Mouse (Mus musculus) limb, embryonic 11.5 days (tissue): ENCODE data around the gene Bco1. TPM values are rescaled to one million over a fixed set of nuclear protein-coding genes. Genes with fewer than 3 reads are reported as not detected.

Experiments
- ATAC-seq: fragments of 200-750 bp; cut with Nextera tagmentation; 2 replicates; pipeline ENCODE4 v1.8.0; 2017; ENCODE audit warnings: low read depth; ENCODE audit not compliant: insufficient number of reproducible peaks, low FRiP score, low TSS enrichment
- DNase-seq: peaks from one replicate; pipeline ENCODE4 v3.0.0-alpha.2; 2015; ENCODE audit warnings: low spot score
- H3K27ac ChIP-seq: fragments of 300-500 bp; sonication (generic); replicated peaks from 2 replicates; pipeline ENCODE4 v1.5.1; 2014; ENCODE audit warnings: low read depth, mild to moderate bottlenecking, low read length
- H3K27me3 ChIP-seq: fragments of 300-500 bp; sonication (generic); 2 replicates; pipeline ENCODE4 v1.6.1; 2014; ENCODE audit warnings: mild to moderate bottlenecking, low read length, mixed read lengths; ENCODE audit not compliant: control insufficient read depth, insufficient read depth
- H3K36me3 ChIP-seq: fragments of 300-500 bp; sonication (generic); 2 replicates; pipeline ENCODE4 v1.6.1; 2014; ENCODE audit warnings: mild to moderate bottlenecking, low read length, moderate library complexity, mixed read lengths; ENCODE audit not compliant: control insufficient read depth, insufficient read depth
- H3K4me1 ChIP-seq: fragments of 300-500 bp; sonication (generic); 2 replicates; pipeline ENCODE4 v1.6.1; 2014; ENCODE audit warnings: low read length, mixed read lengths; ENCODE audit not compliant: control insufficient read depth, insufficient read depth
- H3K4me2 ChIP-seq: fragments of 300-500 bp; sonication (generic); 2 replicates; pipeline ENCODE4 v1.6.1; 2014; ENCODE audit warnings: low read depth, mild to moderate bottlenecking, moderate library complexity; ENCODE audit not compliant: severe bottlenecking
- H3K4me3 ChIP-seq: fragments of 300-500 bp; sonication (generic); 2 replicates; pipeline ENCODE4 v1.5.1; 2014; ENCODE audit warnings: low read depth, low read length
- H3K9ac ChIP-seq: fragments of 300-500 bp; sonication (generic); 2 replicates; pipeline ENCODE4 v1.6.1; 2014; ENCODE audit warnings: mild to moderate bottlenecking, low read length
- H3K9me3 ChIP-seq: fragments of 300-500 bp; sonication (generic); 2 replicates; pipeline ENCODE4 v1.6.1; 2016; ENCODE audit warnings: low read length; ENCODE audit not compliant: control insufficient read depth
- WGBS: fragments of 180-500 bp; shearing (Covaris S2); extraction: QIAGEN DNeasy Blood & Tissue Kit; methylation state at CpG from one replicate; pipeline ENCODE4 v1.1.7; 2014; 5-methylcytosine and 5-hydroxymethylcytosine counted together
- polyA plus RNA-seq: library from polyadenylated mRNA; unstranded; fragments of >200 nt; fragmentation: Nextera tagmentation; extraction: Ambion mirVana; gene quantifications from 2 replicates; pipeline ENCODE4 v1.2.1, GENCODE M21; 2014

The Bco1 gene
- polyA plus RNA-seq, 1 experiment from 2014 or later: not detected

GRCm38 (mm10) chr8:117164912-117165311 lies 69.3 kb downstream of the Bco1 start:
- ATAC-seq (no peak), DNase-seq (no peak)
- WGBS: 85% methylated on average over 4 of the region's 4 CpGs
- H3K27ac ChIP-seq: no peak overlapping the region
- H3K9ac ChIP-seq: no peak overlapping the region
- H3K4me1 ChIP-seq: no peaks in the 10 kb centered on the region
- H3K27me3 ChIP-seq: no peaks in the 10 kb centered on the region
- H3K9me3 ChIP-seq: no peaks in the 10 kb centered on the region
- H3K36me3 ChIP-seq: no peaks in the 10 kb centered on the region
- H3K4me3 ChIP-seq: no peak overlapping the region
- no peak overlapping the region for H3K4me2 ChIP-seq

GRCm38 (mm10) chr8:117165542-117165941 lies 69.9 kb downstream of the Bco1 start:
- no peak for ATAC-seq
- 92% methylated on average over 4 of the region's 4 CpGs for WGBS

GRCm38 (mm10) chr8:117166515-117166914 lies 70.9 kb downstream of the Bco1 start:
- no peak overlapping the region for H3K4me3 ChIP-seq
- 78% methylated on average over 2 of the region's 2 CpGs for WGBS
- H3K4me2 ChIP-seq: no peak overlapping the region
- DNase-seq: no peak
- H3K27ac ChIP-seq: no peak overlapping the region
- no peaks in the 10 kb centered on the region for H3K4me1 ChIP-seq
- ATAC-seq: no peak
- H3K36me3 ChIP-seq: no peaks in the 10 kb centered on the region
- no peaks in the 10 kb centered on the region for H3K27me3 ChIP-seq
- H3K9ac ChIP-seq: no peak overlapping the region
- no peaks in the 10 kb centered on the region for H3K9me3 ChIP-seq

More at GRCm38 (mm10) chr8:117165542-117165941, 69.9 kb downstream of the Bco1 start:
- Histone ChIP-seq H3K4me1 (no peaks in the 10 kb centered on the region), H3K27me3 (no peaks in the 10 kb centered on the region), H3K4me2 (no peak overlapping the region), H3K4me3 (no peak overlapping the region), H3K9me3 (no peaks in the 10 kb centered on the region), H3K36me3 (no peaks in the 10 kb centered on the region), H3K9ac (no peak overlapping the region), H3K27ac (no peak overlapping the region)
- DNase-seq: no peak

- H3K9me3 ChIP-seq: no peaks in the 10 kb centered on the region
- no peak overlapping the region for H3K27ac ChIP-seq
Measured at GRCm38 (mm10) chr8:117167243-117167883, 71.7 kb downstream of the Bco1 start.

GRCm38 (mm10) chr8:117168378-117168777 lies 72.7 kb downstream of the Bco1 start:
- Histone ChIP-seq H3K4me2 (no peak overlapping the region), H3K36me3 (no peaks in the 10 kb centered on the region), H3K27ac (no peak overlapping the region), H3K4me3 (no peak overlapping the region), H3K9me3 (no peaks in the 10 kb centered on the region), H3K9ac (no peak overlapping the region), H3K27me3 (no peaks in the 10 kb centered on the region), H3K4me1 (no peaks in the 10 kb centered on the region)
- DNase-seq (no peak), ATAC-seq (no peak)
- 94% methylated on average over 9 of the region's 9 CpGs for WGBS

More at GRCm38 (mm10) chr8:117167243-117167883, 71.7 kb downstream of the Bco1 start:
- Histone ChIP-seq H3K9ac (no peak overlapping the region), H3K4me1 (no peaks in the 10 kb centered on the region), H3K27me3 (no peaks in the 10 kb centered on the region), H3K4me2 (no peak overlapping the region), H3K36me3 (no peaks in the 10 kb centered on the region), H3K4me3 (no peak overlapping the region)
- ATAC-seq (no peak), DNase-seq (no peak)
- 87% methylated on average over 8 of the region's 8 CpGs for WGBS

GRCm38 (mm10) chr8:117171826-117172225 lies 76.2 kb downstream of the Bco1 start:
- Histone ChIP-seq H3K4me3 (no peak overlapping the region), H3K9ac (no peak overlapping the region), H3K27ac (no peak overlapping the region), H3K36me3 (no peaks in the 10 kb centered on the region), H3K9me3 (no peaks in the 10 kb centered on the region), H3K4me2 (no peak overlapping the region), H3K4me1 (no peaks in the 10 kb centered on the region), H3K27me3 (no peaks in the 10 kb centered on the region)
- ATAC-seq (no peak), DNase-seq (no peak)
- WGBS: 90% methylated on average over 3 of the region's 3 CpGs

GRCm38 (mm10) chr8:117172904-117173303 lies 77.2 kb downstream of the Bco1 start:
- Histone ChIP-seq H3K27me3 (no peaks in the 10 kb centered on the region), H3K9me3 (no peaks in the 10 kb centered on the region), H3K9ac (no peak overlapping the region), H3K4me1 (no peaks in the 10 kb centered on the region), H3K36me3 (no peaks in the 10 kb centered on the region), H3K4me2 (no peak overlapping the region), H3K27ac (no peak overlapping the region), H3K4me3 (no peak overlapping the region)
- ATAC-seq (no peak), DNase-seq (no peak)
- WGBS: 68% methylated on average over 7 of the region's 7 CpGs

GRCm38 (mm10) chr8:117173690-117174089 lies 78.0 kb downstream of the Bco1 start:
- H3K4me2 ChIP-seq: no peak overlapping the region
- no peak overlapping the region for H3K4me3 ChIP-seq
- no peaks in the 10 kb centered on the region for H3K9me3 ChIP-seq
- no peak overlapping the region for H3K9ac ChIP-seq
- WGBS: 67% methylated on average over 3 of the region's 3 CpGs
- H3K27me3 ChIP-seq: no peaks in the 10 kb centered on the region
- ATAC-seq: no peak
- no peak for DNase-seq
- H3K4me1 ChIP-seq: no peaks in the 10 kb centered on the region
- H3K36me3 ChIP-seq: no peaks in the 10 kb centered on the region
- H3K27ac ChIP-seq: no peak overlapping the region

GRCm38 (mm10) chr8:117174536-117174935 lies 78.9 kb downstream of the Bco1 start:
- no peak for ATAC-seq
- H3K9me3 ChIP-seq: no peaks in the 10 kb centered on the region
- no peak overlapping the region for H3K4me3 ChIP-seq
- no peaks in the 10 kb centered on the region for H3K36me3 ChIP-seq
- H3K9ac ChIP-seq: no peak overlapping the region
- no peaks in the 10 kb centered on the region for H3K27me3 ChIP-seq
- no peak for DNase-seq
- H3K27ac ChIP-seq: no peak overlapping the region
- H3K4me2 ChIP-seq: no peak overlapping the region
- 93% methylated on average over 5 of the region's 5 CpGs for WGBS
- no peaks in the 10 kb centered on the region for H3K4me1 ChIP-seq
